Mouse (Mus musculus): ENCODE measurements around the gene Stk35. TPM values are rescaled to one million over a fixed set of nuclear protein-coding genes. Genes with fewer than 3 reads are reported as not detected.
"Not testable (repeated sequence)": the region's sequence is repeated elsewhere in the genome, so short reads cannot be mapped to it uniquely, and the experiment has no call there.

Stk35 gene
- polyA plus RNA-seq, 1 experiment = 18.8 TPM

DNA sequence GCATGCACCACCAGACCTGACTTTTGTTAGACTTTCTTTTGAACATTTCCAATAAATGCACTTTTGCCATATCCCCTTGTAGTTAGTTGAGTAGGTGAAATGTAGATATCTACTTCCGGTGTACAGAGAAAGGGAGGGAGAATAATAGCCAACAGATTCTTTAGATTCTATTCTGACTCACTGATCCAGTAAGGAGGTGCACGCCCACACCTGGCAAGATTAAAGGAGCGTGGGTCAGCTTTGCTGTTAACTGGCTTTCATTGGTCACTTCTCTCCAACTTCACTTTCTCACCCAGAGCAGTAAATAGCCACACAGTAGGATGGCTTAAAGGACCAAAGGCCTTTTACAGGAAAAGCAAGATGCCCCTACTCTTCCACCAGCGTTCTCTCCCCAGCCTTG, 32.7 kb downstream of the Stk35 start:
- TF ChIP-seq POLR2A (IDR thresholded peaks at IDR 0.05; ENCODE audit: borderline replicate concordance, low read depth, low read length) (no peak), CTCF (IDR thresholded peaks at IDR 0.05; ENCODE audit: low read depth, low read length) (no peak)
- H3K4me1 ChIP-seq (ENCODE audit: control insufficient read depth, insufficient read depth, low read length) = no peaks in the 10 kb centered on the region
- H3K27ac ChIP-seq (ENCODE audit: insufficient read depth, low read depth, low read length) = no peak overlapping the region
- no peak overlapping the region for H3K4me3 ChIP-seq (ENCODE audit: insufficient read depth, low read length)

GRCm38 (mm10) chr2:129834221-129834620, 33.9 kb downstream of the Stk35 start:
- Histone ChIP-seq H3K27ac (ENCODE audit: insufficient read depth, low read depth, low read length) (no peak overlapping the region), H3K4me3 (ENCODE audit: insufficient read depth, low read length) (no peak overlapping the region), H3K4me1 (ENCODE audit: control insufficient read depth, insufficient read depth, low read length) (no peaks in the 10 kb centered on the region)
- TF ChIP-seq POLR2A (IDR thresholded peaks at IDR 0.05; ENCODE audit: borderline replicate concordance, low read depth, low read length) (no peak), CTCF (IDR thresholded peaks at IDR 0.05; ENCODE audit: low read depth, low read length) (no peak)

- Histone ChIP-seq H3K4me1 (ENCODE audit: control insufficient read depth, insufficient read depth, low read length) (no peaks in the 10 kb centered on the region), H3K4me3 (ENCODE audit: insufficient read depth, low read length) (no peak overlapping the region), H3K27ac (ENCODE audit: insufficient read depth, low read depth, low read length) (no peak overlapping the region)
- TF ChIP-seq POLR2A (IDR thresholded peaks at IDR 0.05; ENCODE audit: borderline replicate concordance, low read depth, low read length) (no peak), CTCF (IDR thresholded peaks at IDR 0.05; ENCODE audit: low read depth, low read length) (no peak)
Measured at GRCm38 (mm10) chr2:129834881-129835280, 34.6 kb downstream of the Stk35 start.

GRCm38 (mm10) chr2:129836921-129837320, 36.6 kb downstream of the Stk35 start:
- H3K4me1 ChIP-seq (ENCODE audit: control insufficient read depth, insufficient read depth, low read length) = peaks cover 2% of the 10 kb centered on the region; the same call in 1 of the 2 replicates
- H3K4me3 ChIP-seq (ENCODE audit: insufficient read depth, low read length) = no peak overlapping the region
- TF ChIP-seq POLR2A (IDR thresholded peaks at IDR 0.05; ENCODE audit: borderline replicate concordance, low read depth, low read length) (no peak), CTCF (IDR thresholded peaks at IDR 0.05; ENCODE audit: low read depth, low read length) (no peak)
- no peak overlapping the region for H3K27ac ChIP-seq (ENCODE audit: insufficient read depth, low read depth, low read length)

- peaks cover 2% of the 10 kb centered on the region; the same call in 1 of the 2 replicates for H3K4me1 ChIP-seq (ENCODE audit: control insufficient read depth, insufficient read depth, low read length)
- TF ChIP-seq POLR2A (IDR thresholded peaks at IDR 0.05; ENCODE audit: borderline replicate concordance, low read depth, low read length) = no peak
- TF ChIP-seq CTCF (IDR thresholded peaks at IDR 0.05; ENCODE audit: low read depth, low read length) = no peak
- no peak overlapping the region for H3K27ac ChIP-seq (ENCODE audit: insufficient read depth, low read depth, low read length)
- H3K4me3 ChIP-seq (ENCODE audit: insufficient read depth, low read length) = no peak overlapping the region
Measured at GRCm38 (mm10) chr2:129838321-129838720, 38.0 kb downstream of the Stk35 start.

- Histone ChIP-seq H3K4me3 (ENCODE audit: insufficient read depth, low read length) (no peak overlapping the region), H3K4me1 (ENCODE audit: control insufficient read depth, insufficient read depth, low read length) (peaks cover 2% of the 10 kb centered on the region; the same call in 1 of the 2 replicates), H3K27ac (ENCODE audit: insufficient read depth, low read depth, low read length) (no peak overlapping the region)
- no peak for TF ChIP-seq POLR2A (IDR thresholded peaks at IDR 0.05; ENCODE audit: borderline replicate concordance, low read depth, low read length)
- no peak for TF ChIP-seq CTCF (IDR thresholded peaks at IDR 0.05; ENCODE audit: low read depth, low read length)
Measured at GRCm38 (mm10) chr2:129845826-129846225, 45.5 kb downstream of the Stk35 start.

DNA sequence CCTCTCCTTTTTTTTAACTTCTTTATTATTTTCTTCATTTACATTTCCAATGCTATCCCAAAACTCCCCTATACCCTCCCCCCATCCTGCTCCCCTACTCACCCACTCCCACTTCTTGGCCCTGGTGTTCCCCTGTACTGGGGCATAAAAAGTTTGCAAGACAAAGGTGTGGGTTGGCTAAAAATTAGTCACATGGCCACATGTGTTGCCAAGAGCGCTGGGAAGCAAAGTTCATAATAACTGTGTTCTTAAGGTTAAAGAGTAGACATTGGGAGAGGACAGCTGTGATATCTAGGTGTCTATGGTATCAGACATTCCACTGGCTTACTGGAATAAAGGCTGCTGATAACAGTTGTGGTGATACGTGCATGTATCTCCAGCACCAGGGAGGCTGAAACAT, 46.2 kb downstream of the Stk35 start:
- Histone ChIP-seq H3K4me1 (ENCODE audit: control insufficient read depth, insufficient read depth, low read length) (no peaks in the 10 kb centered on the region), H3K4me3 (ENCODE audit: insufficient read depth, low read length) (no peak overlapping the region), H3K27ac (ENCODE audit: insufficient read depth, low read depth, low read length) (no peak overlapping the region)
- TF ChIP-seq POLR2A (IDR thresholded peaks at IDR 0.05; ENCODE audit: borderline replicate concordance, low read depth, low read length) (no peak), CTCF (IDR thresholded peaks at IDR 0.05; ENCODE audit: low read depth, low read length) (no peak)

DNA sequence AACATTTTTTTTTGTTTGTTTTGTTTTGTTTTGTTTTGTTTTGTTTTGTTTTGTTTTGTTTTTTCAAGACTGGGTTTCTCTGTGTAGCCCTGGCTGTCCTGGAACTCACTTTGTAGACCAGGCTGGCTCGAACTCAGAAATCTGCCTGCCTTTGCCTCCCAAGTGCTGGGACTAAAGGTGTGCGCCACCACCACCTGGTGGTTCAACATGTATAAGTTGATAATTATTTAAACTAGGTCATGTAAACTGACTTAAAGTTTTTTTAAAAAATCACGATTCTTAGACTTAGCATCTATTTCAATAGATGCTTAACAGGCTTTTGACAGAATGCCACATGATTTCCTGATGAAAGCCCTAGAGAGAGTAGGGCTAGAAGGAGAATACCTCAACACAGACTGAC, 48.8 kb downstream of the Stk35 start:
- H3K27ac ChIP-seq (ENCODE audit: insufficient read depth, low read depth, low read length); H3K4me1 ChIP-seq (ENCODE audit: control insufficient read depth, insufficient read depth, low read length); H3K4me3 ChIP-seq (ENCODE audit: insufficient read depth, low read length): not testable (repeated sequence)

DNA sequence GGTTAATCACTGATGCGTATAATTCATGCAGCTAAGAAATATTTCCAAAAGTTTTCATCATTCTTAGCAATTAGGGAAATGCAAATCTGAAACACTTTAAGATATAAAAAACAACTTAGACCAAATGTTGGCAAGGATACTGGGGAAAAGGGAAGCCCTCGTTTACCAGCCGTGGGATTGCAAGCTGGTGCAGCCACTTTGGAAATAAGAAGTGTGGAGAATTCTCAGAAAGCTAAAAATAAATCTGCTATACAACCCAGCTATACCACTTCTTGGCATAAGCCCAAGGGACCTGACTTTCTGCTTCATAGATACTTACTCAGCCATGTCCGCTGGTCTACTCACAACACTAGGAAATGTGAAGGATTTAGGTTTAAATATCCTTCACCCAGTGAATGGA, 51.2 kb downstream of the Stk35 start:
- no peak overlapping the region for H3K27ac ChIP-seq (ENCODE audit: insufficient read depth, low read depth, low read length)

GRCm38 (mm10) chr2:129863256-129863655, 62.9 kb downstream of the Stk35 start:
- H3K27ac ChIP-seq (ENCODE audit: insufficient read depth, low read depth, low read length) = no peak overlapping the region
- TF ChIP-seq POLR2A (IDR thresholded peaks at IDR 0.05; ENCODE audit: borderline replicate concordance, low read depth, low read length) = no peak
- no peak for TF ChIP-seq CTCF (IDR thresholded peaks at IDR 0.05; ENCODE audit: low read depth, low read length)
- no peak overlapping the region for H3K4me3 ChIP-seq (ENCODE audit: insufficient read depth, low read length)
- no peaks in the 10 kb centered on the region for H3K4me1 ChIP-seq (ENCODE audit: control insufficient read depth, insufficient read depth, low read length)

More for the DNA sequence above, 51.2 kb downstream of the Stk35 start:
- Histone ChIP-seq H3K4me1 (ENCODE audit: control insufficient read depth, insufficient read depth, low read length) (no peaks in the 10 kb centered on the region), H3K4me3 (ENCODE audit: insufficient read depth, low read length) (no peak overlapping the region)
- TF ChIP-seq POLR2A (IDR thresholded peaks at IDR 0.05; ENCODE audit: borderline replicate concordance, low read depth, low read length) = no peak
- TF ChIP-seq CTCF (IDR thresholded peaks at IDR 0.05; ENCODE audit: low read depth, low read length) = no peak

GRCm38 (mm10) chr2:129864958-129865357, 64.6 kb downstream of the Stk35 start:
- Histone ChIP-seq H3K4me3 (ENCODE audit: insufficient read depth, low read length) (no peak overlapping the region), H3K27ac (ENCODE audit: insufficient read depth, low read depth, low read length) (no peak overlapping the region), H3K4me1 (ENCODE audit: control insufficient read depth, insufficient read depth, low read length) (no peaks in the 10 kb centered on the region)
- TF ChIP-seq POLR2A (IDR thresholded peaks at IDR 0.05; ENCODE audit: borderline replicate concordance, low read depth, low read length) (no peak), CTCF (IDR thresholded peaks at IDR 0.05; ENCODE audit: low read depth, low read length) (no peak)
